Mouse (Mus musculus): ENCODE results near the gene Arhgef39. TPM values are rescaled to one million over a fixed set of nuclear protein-coding genes. Genes with fewer than 3 reads are reported as not detected.

Arhgef39 gene
- polyA plus RNA-seq, 1 experiment from 2014 or later, result 4.7 TPM

DNA sequence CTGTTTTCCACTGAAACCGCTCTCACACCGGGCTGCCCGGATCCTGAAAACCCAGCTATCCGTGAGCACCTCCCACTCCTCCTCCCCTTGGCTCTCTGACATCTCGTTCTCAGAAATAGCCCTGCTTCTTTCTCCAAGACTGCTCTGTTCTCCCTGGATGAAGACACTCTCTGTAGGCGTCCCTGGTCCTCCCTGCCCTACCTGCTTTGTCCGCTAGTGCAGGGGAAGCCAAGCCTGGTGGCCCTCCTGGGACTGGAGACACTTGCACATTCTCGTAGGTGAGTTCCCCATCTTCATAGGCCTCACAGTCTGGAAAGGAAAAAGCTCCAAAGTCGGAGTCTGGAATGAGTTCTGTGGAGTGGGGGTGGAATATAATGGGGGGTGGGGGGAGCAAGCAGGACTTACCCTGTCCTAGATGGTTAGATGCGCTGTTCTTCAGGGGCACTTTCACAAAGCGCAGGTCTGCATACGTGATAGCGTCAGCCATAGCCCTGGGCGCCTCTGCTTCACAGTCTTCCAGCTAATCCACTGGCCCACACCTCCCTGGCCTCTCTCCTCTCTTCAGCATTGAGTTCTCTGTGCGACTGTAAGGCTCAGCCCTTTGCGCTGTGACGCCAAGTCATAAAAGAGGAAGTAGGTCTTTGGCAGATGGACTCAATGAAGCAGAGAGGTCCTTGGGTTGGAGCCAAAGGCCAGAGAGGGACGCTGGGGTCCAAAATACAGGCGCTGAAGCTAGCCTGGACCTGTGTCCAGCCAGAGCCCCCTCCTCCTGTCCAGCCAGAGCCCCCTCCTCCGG lies 45.3 kb downstream of the Arhgef39 start, which contains the start of gene Cd72:
TSS of gene Cd72 (minus strand) at position 588 of the 796 bp plus-strand sequence.
- no peak for DNase-seq (ENCODE audit: low spot score)
- no peak for ATAC-seq (ENCODE audit: low FRiP score)
- no peak within 1 kb of the TSS for H3K4me3 ChIP-seq (replicated peaks; ENCODE audit: low read length)

DNA sequence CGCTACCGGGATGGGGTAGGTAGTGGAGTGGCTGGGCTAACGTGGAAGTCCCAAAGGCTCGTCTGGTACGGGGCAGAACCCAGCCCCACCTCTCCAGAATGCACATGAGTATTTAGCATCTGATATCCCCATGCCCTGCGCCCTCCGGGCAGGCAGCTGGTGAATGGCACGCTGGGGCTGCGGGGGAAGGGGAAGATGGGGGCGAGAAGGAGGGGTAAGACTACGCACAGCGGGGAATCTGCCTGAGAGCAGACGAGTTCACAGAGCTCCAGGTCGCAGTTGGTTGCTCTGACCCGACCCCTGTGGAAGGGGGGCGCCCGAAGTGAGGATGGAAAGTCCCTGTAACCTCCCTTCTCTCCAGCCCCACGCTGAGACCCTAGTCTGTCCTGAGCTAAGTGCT lies 46.1 kb downstream of the Arhgef39 start:
- H3K4me3 ChIP-seq (replicated peaks; ENCODE audit: low read length), result no peak overlapping the region
- H3K36me3 ChIP-seq (replicated peaks; ENCODE audit: control insufficient read depth, insufficient read depth), result peaks cover 4% of the 10 kb centered on the region
- ATAC-seq (ENCODE audit: low FRiP score) (no peak), DNase-seq (ENCODE audit: low spot score) (no peak)
- no peak overlapping the region for H3K27ac ChIP-seq
- H3K4me1 ChIP-seq (replicated peaks; ENCODE audit: control insufficient read depth, insufficient read depth, low read length), result peaks cover 16% of the 10 kb centered on the region
- no peak overlapping the region for H3K9ac ChIP-seq
- H3K27me3 ChIP-seq (ENCODE audit: control insufficient read depth, insufficient read depth, low read length), result peaks cover 16% of the 10 kb centered on the region; the same call in 1 of the 2 replicates
- WGBS, result under 1% methylated on average over 18 of the region's 18 CpGs
- H3K9me3 ChIP-seq (ENCODE audit: control insufficient read depth, low read length), result no peaks in the 10 kb centered on the region
- H3K4me2 ChIP-seq (replicated peaks), result peak overlapping the region; percentile 31

More for the DNA sequence above, 45.3 kb downstream of the Arhgef39 start, which contains the start of gene Cd72:
- H3K36me3 ChIP-seq (replicated peaks; ENCODE audit: control insufficient read depth, insufficient read depth), result no peaks in the 10 kb centered on the region
- 34% methylated on average over 20 of the region's 20 CpGs for WGBS
- H3K9me3 ChIP-seq (ENCODE audit: control insufficient read depth, low read length), result no peaks in the 10 kb centered on the region
- H3K9ac ChIP-seq, result no peak within 1 kb of the TSS
- H3K27me3 ChIP-seq (ENCODE audit: control insufficient read depth, insufficient read depth, low read length), result peaks cover 16% of the 10 kb centered on the region; the same call in 1 of the 2 replicates
- H3K27ac ChIP-seq, result no peak within 1 kb of the TSS
- peaks cover 16% of the 10 kb centered on the region for H3K4me1 ChIP-seq (replicated peaks; ENCODE audit: control insufficient read depth, insufficient read depth, low read length)
- H3K4me2 ChIP-seq (replicated peaks), result peak within 1 kb of the TSS; percentile 31

DNA sequence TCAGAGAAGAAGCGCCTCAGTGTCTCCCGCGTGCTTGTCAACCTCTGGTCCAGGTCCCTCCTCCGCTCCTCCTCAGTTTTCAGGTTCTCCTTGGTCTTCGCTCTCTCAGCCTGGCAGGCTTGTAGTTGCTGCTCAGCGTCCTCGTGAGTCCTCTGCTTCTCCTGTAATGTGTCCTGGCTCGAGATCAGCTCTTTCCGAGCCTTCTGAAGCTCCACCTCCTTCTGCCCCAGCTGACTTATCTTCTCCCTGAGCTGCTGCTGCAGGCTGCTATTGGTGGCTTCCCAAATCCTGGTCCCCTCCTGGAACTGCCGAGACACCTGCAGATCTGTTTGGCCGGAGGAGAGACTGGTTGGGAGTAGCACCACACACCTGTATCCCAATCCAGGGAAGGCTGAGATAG lies 47.2 kb downstream of the Arhgef39 start:
- 67% methylated on average over 11 of the region's 11 CpGs for WGBS
- peaks cover 16% of the 10 kb centered on the region for H3K4me1 ChIP-seq (replicated peaks; ENCODE audit: control insufficient read depth, insufficient read depth, low read length)
- ATAC-seq (ENCODE audit: low FRiP score), result no peak

DNA sequence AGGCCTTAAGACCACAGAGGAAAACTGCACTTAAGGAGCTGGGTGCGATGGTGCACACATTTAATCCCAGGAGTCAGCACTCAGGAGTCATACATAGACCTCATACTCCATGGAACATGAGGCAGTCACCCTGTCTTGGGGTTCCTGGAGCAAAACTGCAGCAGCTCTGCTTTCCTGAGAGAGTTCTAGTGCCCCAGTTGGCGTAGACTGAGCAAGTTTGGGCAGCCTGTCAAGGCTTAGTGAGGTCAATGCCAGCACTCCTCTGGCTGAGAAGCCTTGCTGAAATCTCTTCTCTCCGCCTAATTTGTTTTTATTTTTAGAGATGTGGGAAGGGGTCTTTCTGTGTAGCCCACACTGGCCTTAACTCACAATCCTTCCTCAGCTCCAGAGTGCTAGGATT lies 50.9 kb downstream of the Arhgef39 start:
- Histone ChIP-seq H3K9me3 (ENCODE audit: control insufficient read depth, low read length) (no peaks in the 10 kb centered on the region), H3K27ac (no peak overlapping the region), H3K4me3 (replicated peaks; ENCODE audit: low read length) (no peak overlapping the region), H3K9ac (no peak overlapping the region), H3K27me3 (ENCODE audit: control insufficient read depth, insufficient read depth, low read length) (0 out of 2 replicates have a peak, but pooled peaks cover 8% of the 10 kb centered on the region), H3K4me2 (replicated peaks) (no peak overlapping the region), H3K4me1 (replicated peaks; ENCODE audit: control insufficient read depth, insufficient read depth, low read length) (peaks cover 17% of the 10 kb centered on the region), H3K36me3 (replicated peaks; ENCODE audit: control insufficient read depth, insufficient read depth) (peaks cover 40% of the 10 kb centered on the region)
- WGBS, result 88% methylated on average over 3 of the region's 3 CpGs
- no peak for ATAC-seq (ENCODE audit: low FRiP score)
- DNase-seq (ENCODE audit: low spot score), result no peak

More for the DNA sequence above, 47.2 kb downstream of the Arhgef39 start:
- no peak for DNase-seq (ENCODE audit: low spot score)
- peaks cover 15% of the 10 kb centered on the region for H3K36me3 ChIP-seq (replicated peaks; ENCODE audit: control insufficient read depth, insufficient read depth)
- no peak overlapping the region for H3K27ac ChIP-seq
- no peak overlapping the region for H3K9ac ChIP-seq
- no peaks in the 10 kb centered on the region for H3K9me3 ChIP-seq (ENCODE audit: control insufficient read depth, low read length)
- no peak overlapping the region for H3K4me3 ChIP-seq (replicated peaks; ENCODE audit: low read length)
- no peak overlapping the region for H3K4me2 ChIP-seq (replicated peaks)
- H3K27me3 ChIP-seq (ENCODE audit: control insufficient read depth, insufficient read depth, low read length), result peaks cover 16% of the 10 kb centered on the region; the same call in 1 of the 2 replicates

DNA sequence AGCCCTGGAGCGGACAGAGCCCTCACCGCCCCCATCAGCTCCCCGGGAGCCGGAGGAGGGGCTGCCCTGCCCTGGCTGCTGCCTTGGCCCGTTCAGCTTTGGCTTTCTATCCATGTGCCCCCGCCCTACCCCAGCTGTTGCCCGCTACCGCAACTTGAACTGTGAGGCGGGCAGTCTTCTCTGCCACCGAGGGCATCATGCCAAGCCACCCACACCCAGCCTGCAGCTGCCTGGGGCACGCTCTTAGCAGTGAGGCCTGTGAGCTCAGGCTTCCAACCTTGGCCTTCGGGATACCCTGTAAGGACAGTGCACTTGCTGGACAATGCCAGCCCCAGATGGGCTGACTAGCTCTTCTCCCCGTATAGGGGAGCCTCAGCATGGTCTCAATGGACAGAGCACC lies 52.2 kb downstream of the Arhgef39 start:
- H3K27ac ChIP-seq, result no peak overlapping the region
- DNase-seq (ENCODE audit: low spot score) (no peak), ATAC-seq (ENCODE audit: low FRiP score) (no peak)
- peaks cover 12% of the 10 kb centered on the region for H3K4me1 ChIP-seq (replicated peaks; ENCODE audit: control insufficient read depth, insufficient read depth, low read length)
- 81% methylated on average over 13 of the region's 13 CpGs for WGBS
- no peaks in the 10 kb centered on the region for H3K9me3 ChIP-seq (ENCODE audit: control insufficient read depth, low read length)
- no peak overlapping the region for H3K9ac ChIP-seq
- no peak overlapping the region for H3K4me3 ChIP-seq (replicated peaks; ENCODE audit: low read length)
- 0 out of 2 replicates have a peak, but pooled peaks cover 1% of the 10 kb centered on the region for H3K27me3 ChIP-seq (ENCODE audit: control insufficient read depth, insufficient read depth, low read length)
- H3K4me2 ChIP-seq (replicated peaks), result no peak overlapping the region
- peaks cover 40% of the 10 kb centered on the region for H3K36me3 ChIP-seq (replicated peaks; ENCODE audit: control insufficient read depth, insufficient read depth)

Other genes with a start within 250 kb of the Arhgef39 start
- 0.27 and 0.60 TPM in 2 replicates for gene Atp8b5, start 232.5 kb downstream of the Arhgef39 start, polyA plus RNA-seq (2014; fragmentation: Nextera tagmentation; extraction: Ambion mirVana)
- gene Rusc2, start 117.7 kb downstream of the Arhgef39 start, polyA plus RNA-seq (2014; fragmentation: Nextera tagmentation; extraction: Ambion mirVana), result 58.3 and 58.5 TPM in 2 replicates
- 1.6 and 2.2 TPM in 2 replicates for gene Fam166b, start 70.6 kb downstream of the Arhgef39 start, polyA plus RNA-seq (2014; fragmentation: Nextera tagmentation; extraction: Ambion mirVana)
- 21.8 and 22.6 TPM in 2 replicates for gene Tesk1, start 57.8 kb downstream of the Arhgef39 start, polyA plus RNA-seq (2014; fragmentation: Nextera tagmentation; extraction: Ambion mirVana)
- 6.4 and 7.5 TPM in 2 replicates for gene Cd72, start 45.1 kb downstream of the Arhgef39 start, polyA plus RNA-seq (2014; fragmentation: Nextera tagmentation; extraction: Ambion mirVana)
- gene Sit1, start 16.0 kb downstream of the Arhgef39 start, polyA plus RNA-seq (2014; fragmentation: Nextera tagmentation; extraction: Ambion mirVana), result not detected in 2 replicates
- 80.3 and 92.0 TPM in 2 replicates for gene Ccdc107, start 6.8 kb downstream of the Arhgef39 start, polyA plus RNA-seq (2014; fragmentation: Nextera tagmentation; extraction: Ambion mirVana)
- gene Car9, start 7.3 kb upstream of the Arhgef39 start, polyA plus RNA-seq (2014; fragmentation: Nextera tagmentation; extraction: Ambion mirVana), result 0.16 and 0.26 TPM in 2 replicates
- gene Tpm2, start 24.1 kb upstream of the Arhgef39 start, polyA plus RNA-seq (2014; fragmentation: Nextera tagmentation; extraction: Ambion mirVana), result 9.1 and 10.8 TPM in 2 replicates
- 80.0 and 82.3 TPM in 2 replicates for gene Creb3, start 62.6 kb upstream of the Arhgef39 start, polyA plus RNA-seq (2014; fragmentation: Nextera tagmentation; extraction: Ambion mirVana)
- gene Tln1, start 63.0 kb upstream of the Arhgef39 start, polyA plus RNA-seq (2014; fragmentation: Nextera tagmentation; extraction: Ambion mirVana), result 57.5 and 62.8 TPM in 2 replicates
- gene Rgp1, start 79.0 kb upstream of the Arhgef39 start, polyA plus RNA-seq (2014; fragmentation: Nextera tagmentation; extraction: Ambion mirVana), result 21.7 and 25.2 TPM in 2 replicates
- gene Gba2, start 79.2 kb upstream of the Arhgef39 start, polyA plus RNA-seq (2014; fragmentation: Nextera tagmentation; extraction: Ambion mirVana), result 44.5 and 49.7 TPM in 2 replicates
- gene Msmp, start 84.8 kb upstream of the Arhgef39 start, polyA plus RNA-seq (2014; fragmentation: Nextera tagmentation; extraction: Ambion mirVana), result 1.0 and 1.9 TPM in 2 replicates
- 13.3 and 14.2 TPM in 2 replicates for gene Npr2, start 132.2 kb upstream of the Arhgef39 start, polyA plus RNA-seq (2014; fragmentation: Nextera tagmentation; extraction: Ambion mirVana)
- 5.5 and 9.3 TPM in 2 replicates for gene Spag8, start 153.9 kb upstream of the Arhgef39 start, polyA plus RNA-seq (2014; fragmentation: Nextera tagmentation; extraction: Ambion mirVana)
- 70.1 and 77.0 TPM in 2 replicates for gene Hint2, start 156.8 kb upstream of the Arhgef39 start, polyA plus RNA-seq (2014; fragmentation: Nextera tagmentation; extraction: Ambion mirVana)
- 8.7 and 10.5 TPM in 2 replicates for gene Tmem8b, start 169.3 kb upstream of the Arhgef39 start, polyA plus RNA-seq (2014; fragmentation: Nextera tagmentation; extraction: Ambion mirVana)
- 1.9 and 2.2 TPM in 2 replicates for gene Fam221b, start 169.4 kb upstream of the Arhgef39 start, polyA plus RNA-seq (2014; fragmentation: Nextera tagmentation; extraction: Ambion mirVana)
- gene Olfr70, start 201.1 kb upstream of the Arhgef39 start, polyA plus RNA-seq (2014; fragmentation: Nextera tagmentation; extraction: Ambion mirVana), result not detected in 2 replicates
- not detected in 2 replicates for gene Olfr71, start 210.6 kb upstream of the Arhgef39 start, polyA plus RNA-seq (2014; fragmentation: Nextera tagmentation; extraction: Ambion mirVana)
- gene Hrct1, start 227.5 kb upstream of the Arhgef39 start, polyA plus RNA-seq (2014; fragmentation: Nextera tagmentation; extraction: Ambion mirVana), result 0.18 and 0.58 TPM in 2 replicates
- gene Spaar, start 230.3 kb upstream of the Arhgef39 start, polyA plus RNA-seq (2014; fragmentation: Nextera tagmentation; extraction: Ambion mirVana), result 0.04 and 0.07 TPM in 2 replicates